Mouse (Mus musculus) adrenal gland, adult (tissue): ENCODE data around the gene Fibp.

Source experiments
- DNase-seq, 2 experiments: peaks; one replicate each; pipeline ENCODE4 v3.0.0; 2022 to 2023; ENCODE audit warnings: low spot score in 1 of 2; ENCODE audit not compliant: inconsistent age in 2 of 2

The Fibp gene

DNA sequence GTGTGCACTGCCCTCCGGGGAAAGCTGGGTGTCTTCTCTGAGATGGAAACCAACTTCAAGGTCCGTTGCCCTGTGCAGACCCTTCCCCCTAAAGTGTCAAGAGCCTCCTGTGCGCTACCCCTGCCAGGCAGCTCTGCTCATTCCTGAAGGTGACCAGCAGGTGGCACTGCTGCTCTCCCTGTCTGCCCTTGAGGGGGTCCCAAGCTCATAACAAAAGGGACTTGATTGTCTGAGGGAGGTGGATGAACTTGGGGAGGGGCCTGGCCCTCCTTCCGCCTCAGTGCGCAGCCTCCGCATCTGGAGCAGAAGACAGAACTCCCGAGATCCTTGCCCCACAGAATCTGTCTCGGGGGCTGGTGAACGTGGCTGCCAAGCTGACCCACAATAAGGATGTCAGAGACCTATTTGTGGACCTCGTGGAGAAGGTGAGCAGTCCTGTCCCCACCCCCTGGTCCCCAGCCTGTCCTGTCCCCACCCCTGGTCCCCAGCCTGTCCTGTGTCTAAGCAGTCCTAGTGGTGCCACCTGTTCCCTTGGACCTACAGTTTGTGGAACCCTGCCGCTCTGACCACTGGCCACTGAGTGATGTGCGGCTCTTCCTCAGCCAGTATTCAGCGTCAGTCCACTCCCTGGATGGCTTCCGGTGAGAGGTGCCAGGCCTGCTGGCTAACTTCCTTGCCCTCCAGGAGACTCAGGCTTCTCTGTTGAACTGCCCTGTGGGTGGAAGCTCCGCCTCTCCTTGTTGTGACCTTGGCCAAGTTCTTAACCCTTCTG is 3.6 kb downstream of the Fibp start:
- peak in 1 of 2 experiments; percentile 80 for DNase-seq

DNA sequence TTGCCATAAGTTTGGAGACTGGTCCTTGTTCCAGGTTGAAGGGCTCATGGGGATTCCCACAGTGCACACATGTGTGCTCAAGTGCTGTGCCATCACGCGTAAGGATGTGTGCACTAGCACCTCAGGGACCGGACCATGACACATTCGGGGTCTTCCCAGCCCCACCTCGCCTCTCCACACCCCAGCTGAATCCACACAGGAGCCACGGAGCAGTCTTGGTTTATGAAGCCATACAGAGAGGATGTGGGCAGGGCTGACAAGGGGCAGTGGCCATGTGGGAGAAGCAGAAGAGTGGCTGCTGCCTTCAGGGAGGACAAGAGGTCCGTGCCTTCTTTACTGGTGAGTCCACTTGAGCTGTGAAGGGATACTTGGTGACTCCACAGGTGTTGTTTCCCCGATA is 4.6 kb downstream of the Fibp start:
- DNase-seq: no peak

DNA sequence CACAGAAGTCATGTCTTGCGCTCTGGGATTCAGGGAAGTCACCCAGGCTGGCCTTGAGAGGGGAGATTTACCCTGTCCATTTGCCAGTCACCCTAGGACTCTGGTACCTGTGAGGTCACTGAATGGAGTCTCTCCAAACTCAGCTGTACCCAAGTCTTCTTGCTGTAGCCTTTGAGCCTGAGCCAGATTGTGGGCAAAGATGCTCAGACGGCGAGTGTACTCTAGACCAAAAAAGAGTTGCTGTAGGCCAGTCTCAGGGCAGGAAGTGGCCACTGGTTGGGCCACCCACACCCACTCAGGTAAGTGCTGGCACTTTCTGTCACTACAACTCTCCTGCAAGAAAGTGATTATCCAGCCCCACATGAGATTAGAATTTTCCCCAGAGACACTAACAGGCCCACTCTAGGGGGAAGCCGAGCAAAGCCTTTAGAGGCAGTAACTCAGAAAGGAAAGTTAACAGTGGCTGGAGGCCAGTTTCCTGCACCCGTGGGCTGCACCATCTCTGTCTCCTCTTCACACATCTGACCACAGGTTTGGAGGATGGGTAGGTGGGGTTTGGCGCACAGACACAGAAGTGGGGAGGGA is 6.6 kb downstream of the Fibp start:
- DNase-seq: no peak

- DNase-seq: no peak
Observed at GRCm38 (mm10) chr19:5468374-5468773, 8.0 kb downstream of the Fibp start, which contains the start of gene Ctsw. Gene Ctsw (minus strand): TSS chr19:5468507.

DNA sequence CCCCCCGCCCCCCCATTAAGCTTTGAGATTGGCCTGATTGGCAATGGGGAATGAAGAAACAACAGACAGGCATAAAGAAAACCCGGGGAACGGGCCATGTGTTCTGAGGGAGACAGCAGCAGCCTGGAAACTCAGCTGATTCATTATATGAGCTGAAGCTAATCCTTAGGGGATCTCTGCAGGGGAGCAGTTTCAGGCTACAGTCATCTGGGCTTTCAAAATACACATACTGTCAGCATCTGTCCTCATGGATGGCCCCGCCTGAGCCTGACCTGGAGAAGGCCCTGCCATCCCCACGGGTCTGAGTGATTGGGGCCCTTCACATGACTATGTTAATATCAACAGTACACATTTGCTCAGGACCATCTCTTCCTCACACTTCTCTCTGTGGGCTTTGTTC is 11.4 kb downstream of the Fibp start:
- DNase-seq: no peak

DNA sequence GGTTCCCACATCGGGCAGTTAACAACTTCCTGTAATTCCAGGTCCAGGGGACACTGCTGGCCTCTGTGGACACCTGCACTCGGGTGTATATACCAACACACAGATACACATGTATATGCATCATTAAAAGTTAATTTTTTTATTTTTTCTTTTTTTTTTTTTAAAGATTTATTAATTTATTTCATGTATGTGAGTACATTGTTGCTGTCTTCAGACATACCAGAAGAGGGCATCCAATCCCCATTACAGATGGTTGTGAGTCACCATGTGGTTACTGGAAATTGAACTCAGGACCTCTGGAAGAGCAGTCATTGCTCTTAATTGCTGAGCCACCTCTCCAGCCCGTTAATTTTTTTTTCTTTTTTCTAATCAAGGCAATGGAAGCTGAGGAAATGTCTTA is 12.4 kb downstream of the Fibp start:
- no peak for DNase-seq

DNA sequence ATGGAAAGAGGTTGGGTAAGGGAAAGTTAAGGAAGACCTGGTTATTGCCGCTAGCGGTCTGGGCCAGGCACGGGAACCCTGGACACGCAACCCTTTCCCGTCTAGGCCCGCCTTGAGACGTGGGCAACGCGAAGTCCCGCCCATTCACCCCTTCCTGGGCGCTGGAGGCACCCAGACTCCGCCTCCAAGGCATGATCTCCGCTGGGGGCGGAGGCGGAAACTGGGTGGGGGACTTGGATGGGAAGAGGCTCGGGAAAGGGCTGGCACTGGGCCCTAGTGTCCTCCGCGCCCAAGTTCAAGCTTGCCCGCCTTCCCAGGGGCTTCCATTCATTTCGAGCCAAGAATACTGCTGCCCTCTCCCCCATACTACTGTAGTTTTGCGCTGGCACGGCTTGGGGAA is 13.3 kb downstream of the Fibp start, which contains the start of gene Efemp2:
Efemp2 (plus strand) TSS at position 235 of the 400 bp plus-strand sequence.
- peak; percentile 95 to 96 for DNase-seq

- peak; percentile 67 to 83 for DNase-seq
Observed at GRCm38 (mm10) chr19:5474281-5475068, 14.1 kb downstream of the Fibp start.

DNA sequence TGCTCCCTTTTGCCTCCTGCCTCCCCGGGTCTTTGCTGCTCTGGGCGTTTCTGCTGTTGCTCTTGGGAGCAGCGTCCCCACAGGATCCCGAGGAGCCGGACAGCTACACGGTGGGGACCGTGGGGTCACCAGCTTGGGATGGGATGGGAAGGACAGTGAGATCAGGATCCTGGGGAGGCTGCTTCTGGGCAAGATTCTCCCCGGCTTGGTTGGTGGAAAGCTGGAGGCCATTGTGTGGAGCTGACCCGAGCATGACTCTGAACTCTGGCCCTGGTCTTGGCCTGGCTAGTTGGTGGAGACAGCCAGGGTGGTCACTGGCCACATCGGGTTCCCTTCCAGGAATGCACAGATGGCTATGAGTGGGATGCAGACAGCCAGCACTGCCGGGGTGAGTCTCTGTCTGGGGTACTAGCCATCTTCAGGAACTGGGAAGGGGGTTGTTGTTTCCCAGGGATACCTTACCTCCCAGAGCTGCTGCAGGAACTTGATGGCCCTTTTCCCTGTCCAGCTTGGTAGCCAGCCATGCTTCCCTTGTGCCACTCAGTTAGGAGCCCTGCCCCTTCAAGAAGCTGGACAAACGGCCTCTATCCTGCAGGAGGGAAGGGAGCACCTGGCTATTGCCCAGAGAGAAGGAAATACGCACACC is 14.8 kb downstream of the Fibp start:
- DNase-seq: peak in 1 of 2 experiments; percentile 53

DNA sequence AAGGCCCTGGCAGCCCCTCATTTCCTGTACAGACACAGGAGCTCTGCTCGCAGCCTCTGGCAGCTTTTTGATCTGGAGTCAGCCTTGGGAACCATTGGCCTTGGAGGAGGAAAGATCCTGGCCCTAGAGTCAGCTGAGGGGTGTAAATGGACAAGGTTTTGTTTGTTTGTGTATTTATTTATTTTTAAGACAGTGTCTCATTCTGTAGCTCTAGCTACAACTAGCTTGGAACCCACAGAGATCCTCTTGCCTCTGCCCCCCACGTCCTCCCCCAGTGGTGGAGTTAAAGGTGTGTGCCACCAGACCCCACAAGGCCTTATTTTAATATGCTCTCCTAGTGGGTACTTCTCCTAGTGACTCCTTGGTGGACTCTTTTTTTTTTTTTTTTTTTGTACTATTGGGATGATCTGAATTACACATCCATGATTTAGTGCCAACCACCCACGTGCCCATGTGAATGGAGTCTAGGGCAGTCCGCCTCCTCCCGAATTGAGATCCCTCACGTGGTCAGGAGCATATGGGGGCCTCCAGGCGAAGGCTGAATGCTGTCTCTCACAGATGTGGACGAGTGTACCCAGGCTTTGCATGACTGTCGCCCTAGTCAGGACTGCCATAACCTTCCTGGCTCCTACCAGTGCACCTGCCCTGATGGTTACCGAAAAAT is 16.7 kb downstream of the Fibp start:
- DNase-seq: peak; percentile 60 to 71

- peak; percentile 82 to 85 for DNase-seq
Observed at GRCm38 (mm10) chr19:5477668-5478300, 17.4 kb downstream of the Fibp start.

GRCm38 (mm10) chr19:5480016-5480415 is 19.6 kb downstream of the Fibp start:
- DNase-seq: no peak

- no peak for DNase-seq
Observed at GRCm38 (mm10) chr19:5481398-5481797, 21.0 kb downstream of the Fibp start.

- DNase-seq: no peak
Observed at GRCm38 (mm10) chr19:5483386-5484359, 23.3 kb downstream of the Fibp start.

GRCm38 (mm10) chr19:5484496-5484895 is 24.1 kb downstream of the Fibp start:
- no peak for DNase-seq

DNA sequence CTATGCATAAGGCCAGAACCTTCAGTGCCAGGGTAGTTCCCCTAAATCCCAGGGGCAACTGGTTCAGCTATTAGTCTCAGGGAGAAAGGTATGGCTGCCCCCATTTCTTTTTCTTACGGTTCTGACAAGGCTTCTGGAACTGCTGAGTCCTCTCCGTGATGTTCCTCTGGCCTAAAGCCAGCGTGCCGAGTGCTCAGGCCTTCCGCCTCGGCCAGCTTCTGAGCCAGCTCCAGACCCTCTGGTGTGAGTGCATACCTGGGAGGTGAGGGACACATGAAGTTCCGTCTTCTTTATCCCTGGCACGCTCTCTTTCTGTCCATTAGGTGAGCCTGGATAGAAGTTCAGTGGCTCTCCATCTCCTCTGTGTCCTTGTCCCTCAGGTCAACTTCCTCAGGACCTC is 25.0 kb downstream of the Fibp start:
- DNase-seq: no peak

- DNase-seq: no peak
Observed at GRCm38 (mm10) chr19:5485821-5486220, 25.4 kb downstream of the Fibp start.

DNA sequence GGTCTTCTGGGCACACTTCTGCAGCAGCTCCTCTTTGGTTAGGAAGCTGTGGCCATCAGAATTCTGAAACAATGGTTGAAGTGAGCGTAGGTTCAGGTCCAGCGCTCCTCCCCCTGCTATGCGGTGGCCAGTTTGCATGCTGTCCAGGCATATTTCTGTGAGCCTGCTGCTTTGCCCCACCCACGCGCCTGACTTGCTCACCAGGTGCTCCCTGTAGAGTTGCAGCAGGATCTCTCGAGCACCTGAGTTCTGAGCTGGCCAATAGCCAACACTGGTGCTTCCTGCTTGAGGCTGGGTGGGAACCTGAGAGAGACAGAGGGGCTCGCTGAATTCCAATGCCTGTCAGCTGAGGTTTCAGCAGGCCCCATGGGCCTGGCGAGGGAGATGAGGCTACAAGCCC is 25.9 kb downstream of the Fibp start:
- DNase-seq: no peak

DNA sequence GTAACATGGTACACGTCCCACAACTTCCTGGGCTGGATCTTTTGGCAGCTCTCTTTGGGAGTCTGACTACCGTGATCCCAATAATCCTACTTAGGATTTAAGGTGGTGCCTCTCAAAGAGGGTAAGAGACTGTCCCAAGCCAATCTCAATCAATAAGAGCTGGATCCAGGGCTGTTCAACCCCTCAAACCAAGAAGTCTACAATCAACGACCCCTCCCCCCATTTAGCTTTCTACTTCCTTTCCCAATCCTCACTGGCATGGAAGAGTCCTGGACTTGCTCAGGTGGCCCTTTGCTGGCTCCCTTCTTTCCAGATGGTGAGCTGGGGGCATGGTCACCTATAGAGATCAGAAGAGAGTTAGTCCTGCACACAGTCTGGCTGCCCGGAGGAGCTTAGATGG is 26.4 kb downstream of the Fibp start:
- no peak for DNase-seq
